Mouse (Mus musculus) megakaryocyte, adult 5-6 weeks (primary cell): Measurements from ENCODE around the gene Olfr764-ps1. TPM values are rescaled to one million over a fixed set of nuclear protein-coding genes. Genes with fewer than 3 reads are reported as not detected.

ENCODE experiments used
- total RNA-seq, 2 experiments: library from RNA; stranded (forward) in 1 of 2; stranded (reverse) in 1 of 2; fragments of 153-499, 151-499 nt in 1 of 2; fragments of 221-1000, 200-1000 nt in 1 of 2; gene quantifications; 2 replicates each; pipeline versions ENCODE4 v1.2.3 to v1.2.4; 2015 to 2017

Olfr764-ps1 gene
- total RNA-seq, 2 experiments from 2014 or later, result not detected

Other genes starting within 250 kb of the Olfr764-ps1 start
- 4.4 and 4.5 TPM in 2 replicates for gene Mmp19, start 249.0 kb downstream of the Olfr764-ps1 start, total RNA-seq (2015)
- 10.9 and 12.7 TPM in 2 replicates for gene Mmp19, start 249.0 kb downstream of the Olfr764-ps1 start, total RNA-seq (2017)
- 29.1 and 35.9 TPM in 2 replicates for gene Dnajc14, start 235.8 kb downstream of the Olfr764-ps1 start, total RNA-seq (2015)
- 58.3 and 61.3 TPM in 2 replicates for gene Dnajc14, start 235.8 kb downstream of the Olfr764-ps1 start, total RNA-seq (2017)
- gene Tmem198b, start 235.5 kb downstream of the Olfr764-ps1 start, total RNA-seq (2015), result 4.5 and 6.5 TPM in 2 replicates
- 3.9 and 4.0 TPM in 2 replicates for gene Tmem198b, start 235.5 kb downstream of the Olfr764-ps1 start, total RNA-seq (2017)
- 173 and 182 TPM in 2 replicates for gene Sarnp, start 222.6 kb downstream of the Olfr764-ps1 start, total RNA-seq (2015)
- gene Sarnp, start 222.6 kb downstream of the Olfr764-ps1 start, total RNA-seq (2017), result 209 and 234 TPM in 2 replicates
- 49.5 and 65.2 TPM in 2 replicates for gene Ormdl2, start 218.3 kb downstream of the Olfr764-ps1 start, total RNA-seq (2015)
- gene Ormdl2, start 218.3 kb downstream of the Olfr764-ps1 start, total RNA-seq (2017), result 67.1 and 72.3 TPM in 2 replicates
- gene Gdf11, start 148.2 kb downstream of the Olfr764-ps1 start, total RNA-seq (2015), result 0.07 and 0.18 TPM in 2 replicates
- gene Gdf11, start 148.2 kb downstream of the Olfr764-ps1 start, total RNA-seq (2017), result 0.18 and 0.28 TPM in 2 replicates
- 60.5 and 76.0 TPM in 2 replicates for gene Cd63, start 138.9 kb downstream of the Olfr764-ps1 start, total RNA-seq (2015)
- gene Cd63, start 138.9 kb downstream of the Olfr764-ps1 start, total RNA-seq (2017), result 46.8 and 47.1 TPM in 2 replicates
- 3.4 and 6.0 TPM in 2 replicates for gene Rdh5, start 117.0 kb downstream of the Olfr764-ps1 start, total RNA-seq (2015)
- 0.94 and 3.6 TPM in 2 replicates for gene Rdh5, start 117.0 kb downstream of the Olfr764-ps1 start, total RNA-seq (2017)
- gene Bloc1s1, start 115.9 kb downstream of the Olfr764-ps1 start, total RNA-seq (2015), result 190 and 212 TPM in 2 replicates
- gene Bloc1s1, start 115.9 kb downstream of the Olfr764-ps1 start, total RNA-seq (2017), result 135 and 165 TPM in 2 replicates
- gene Itga7, start 106.1 kb downstream of the Olfr764-ps1 start, total RNA-seq (2015), result not detected in 2 replicates
- not detected in 2 replicates for gene Itga7, start 106.1 kb downstream of the Olfr764-ps1 start, total RNA-seq (2017)
- gene Mettl7b, start 78.9 kb downstream of the Olfr764-ps1 start, total RNA-seq (2015), result not detected in 2 replicates
- not detected in 2 replicates for gene Mettl7b, start 78.9 kb downstream of the Olfr764-ps1 start, total RNA-seq (2017)
- gene Olfr9, start 50.5 kb downstream of the Olfr764-ps1 start, total RNA-seq (2015), result not detected in 2 replicates
- gene Olfr9, start 50.5 kb downstream of the Olfr764-ps1 start, total RNA-seq (2017), result not detected in 2 replicates
- not detected in 2 replicates for gene Olfr763, start 29.1 kb downstream of the Olfr764-ps1 start, total RNA-seq (2015)
- not detected in 2 replicates for gene Olfr763, start 29.1 kb downstream of the Olfr764-ps1 start, total RNA-seq (2017)
- not detected in 2 replicates for gene Olfr765, start 10.1 kb upstream of the Olfr764-ps1 start, total RNA-seq (2015)
- gene Olfr765, start 10.1 kb upstream of the Olfr764-ps1 start, total RNA-seq (2017), result not detected in 2 replicates
- not detected in 2 replicates for gene Olfr766-ps1, start 29.1 kb upstream of the Olfr764-ps1 start, total RNA-seq (2015)
- gene Olfr766-ps1, start 29.1 kb upstream of the Olfr764-ps1 start, total RNA-seq (2017), result not detected in 2 replicates
- gene Olfr767, start 43.0 kb upstream of the Olfr764-ps1 start, total RNA-seq (2015), result not detected in 2 replicates
- gene Olfr767, start 43.0 kb upstream of the Olfr764-ps1 start, total RNA-seq (2017), result not detected in 2 replicates
- not detected in 2 replicates for gene Olfr768, start 59.5 kb upstream of the Olfr764-ps1 start, total RNA-seq (2015)
- gene Olfr768, start 59.5 kb upstream of the Olfr764-ps1 start, total RNA-seq (2017), result not detected in 2 replicates
- gene Olfr769, start 78.0 kb upstream of the Olfr764-ps1 start, total RNA-seq (2015), result not detected in 2 replicates
- not detected in 2 replicates for gene Olfr769, start 78.0 kb upstream of the Olfr764-ps1 start, total RNA-seq (2017)
- gene Olfr770, start 99.1 kb upstream of the Olfr764-ps1 start, total RNA-seq (2015), result not detected in 2 replicates
- gene Olfr770, start 99.1 kb upstream of the Olfr764-ps1 start, total RNA-seq (2017), result not detected in 2 replicates
- gene Olfr771, start 124.9 kb upstream of the Olfr764-ps1 start, total RNA-seq (2015), result not detected in 2 replicates
- gene Olfr771, start 124.9 kb upstream of the Olfr764-ps1 start, total RNA-seq (2017), result not detected in 2 replicates
- gene Olfr772, start 138.0 kb upstream of the Olfr764-ps1 start, total RNA-seq (2015), result not detected in 2 replicates
- gene Olfr772, start 138.0 kb upstream of the Olfr764-ps1 start, total RNA-seq (2017), result not detected in 2 replicates
- not detected in 2 replicates for gene Olfr773, start 147.5 kb upstream of the Olfr764-ps1 start, total RNA-seq (2015)
- gene Olfr773, start 147.5 kb upstream of the Olfr764-ps1 start, total RNA-seq (2017), result not detected in 2 replicates
- not detected in 2 replicates for gene Olfr774, start 196.3 kb upstream of the Olfr764-ps1 start, total RNA-seq (2015)
- not detected in 2 replicates for gene Olfr774, start 196.3 kb upstream of the Olfr764-ps1 start, total RNA-seq (2017)
- gene Olfr775, start 208.5 kb upstream of the Olfr764-ps1 start, total RNA-seq (2015), result not detected in 2 replicates
- not detected in 2 replicates for gene Olfr775, start 208.5 kb upstream of the Olfr764-ps1 start, total RNA-seq (2017)
- not detected in 2 replicates for gene Olfr776, start 219.2 kb upstream of the Olfr764-ps1 start, total RNA-seq (2015)
- gene Olfr776, start 219.2 kb upstream of the Olfr764-ps1 start, total RNA-seq (2017), result not detected in 2 replicates
- gene Olfr777, start 231.6 kb upstream of the Olfr764-ps1 start, total RNA-seq (2015), result not detected in 2 replicates
- gene Olfr777, start 231.6 kb upstream of the Olfr764-ps1 start, total RNA-seq (2017), result not detected in 2 replicates